Mouse (Mus musculus) monocyte, adult 59 days (primary cell): ENCODE measurements around the gene Smgc. TPM values are rescaled to one million over a fixed set of nuclear protein-coding genes. Genes with fewer than 3 reads are reported as not detected.

Source experiments
- total RNA-seq, 2 experiments: library from RNA; stranded (reverse); gene quantifications; one replicate each; pipeline ENCODE4 v1.2.4; 2023

The Smgc gene
- total RNA-seq, result not detected

GRCm38 (mm10) chr15:91837965-91838364 lies at the start of gene Smgc:
Gene Smgc, plus strand, starts transcription at chr15:91838265.

Other genes starting within 250 kb of the Smgc start
- 100 to 1,000 TPM in 1 of 2 experiments, 10 to 100 TPM in 1; 78.3 to 100 TPM for gene Lrrk2, start 165.1 kb upstream of the Smgc start, total RNA-seq
- gene Cntn1, start 212.9 kb downstream of the Smgc start, total RNA-seq, result not detected